Mouse (Mus musculus): ENCODE measurements around the gene Dbt. TPM values are rescaled to one million over a fixed set of nuclear protein-coding genes. Genes with fewer than 3 reads are reported as not detected.

Dbt gene
- polyA plus RNA-seq (2015; fragmentation: Nextera tagmentation; extraction: Ambion mirVana): 20.2 and 22.5 TPM in 2 replicates

GRCm38 (mm10) chr3:116512904-116513716 is at the start of gene Dbt:
Gene Dbt (plus strand): TSS chr3:116513070.
- peak within 1 kb of the TSS; percentile 45; the same call in 1 of the 2 replicates for H3K27ac ChIP-seq (replicated peaks)

DNA sequence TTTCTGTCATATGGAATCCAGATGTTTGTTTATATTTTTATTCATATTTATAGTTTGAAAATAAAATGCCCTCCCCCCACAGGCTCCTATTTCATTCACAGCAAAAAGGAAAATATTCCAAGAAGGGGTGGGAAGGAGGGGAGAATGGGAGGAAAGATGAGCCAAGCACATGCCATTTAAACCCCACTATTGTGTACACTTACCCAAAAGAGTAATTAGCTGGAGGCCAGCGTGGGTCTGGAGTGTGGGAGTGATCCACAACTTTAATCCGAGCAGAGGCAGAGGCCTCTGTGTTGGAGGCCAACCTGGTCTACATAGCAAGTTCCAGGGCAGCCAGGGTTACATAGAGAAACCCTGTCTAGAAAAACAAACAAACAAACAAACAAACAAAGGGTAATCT is 48.6 kb upstream of the Dbt start:
- H3K4me3 ChIP-seq: no peak overlapping the region
- no peak overlapping the region for H3K4me2 ChIP-seq
- no peak overlapping the region for H3K9ac ChIP-seq
- H3K9me3 ChIP-seq: no peaks in the 10 kb centered on the region
- no peaks in the 10 kb centered on the region for H3K27me3 ChIP-seq (replicated peaks)
- H3K27ac ChIP-seq (replicated peaks): no peak overlapping the region
- 63% methylated on average over 2 of the region's 2 CpGs for WGBS
- ATAC-seq (ENCODE audit: extremely low read depth, insufficient number of reproducible peaks, low FRiP score, low TSS enrichment): no peak
- no peaks in the 10 kb centered on the region for H3K4me1 ChIP-seq
- H3K36me3 ChIP-seq: no peaks in the 10 kb centered on the region

More at GRCm38 (mm10) chr3:116512904-116513716, at the start of gene Dbt:
- WGBS: under 1% methylated on average over 36 of the region's 36 CpGs
- peak within 1 kb of the TSS; percentile 79 for H3K9ac ChIP-seq
- peak within 1 kb of the TSS; percentile 73 for H3K4me2 ChIP-seq
- no peaks in the 10 kb centered on the region for H3K27me3 ChIP-seq (replicated peaks)
- peaks cover 5% of the 10 kb centered on the region for H3K36me3 ChIP-seq
- peaks cover 14% of the 10 kb centered on the region for H3K4me1 ChIP-seq
- no peaks in the 10 kb centered on the region for H3K9me3 ChIP-seq
- ATAC-seq (ENCODE audit: extremely low read depth, insufficient number of reproducible peaks, low FRiP score, low TSS enrichment): peak; percentile 81
- peak within 1 kb of the TSS; percentile 59 for H3K4me3 ChIP-seq

DNA sequence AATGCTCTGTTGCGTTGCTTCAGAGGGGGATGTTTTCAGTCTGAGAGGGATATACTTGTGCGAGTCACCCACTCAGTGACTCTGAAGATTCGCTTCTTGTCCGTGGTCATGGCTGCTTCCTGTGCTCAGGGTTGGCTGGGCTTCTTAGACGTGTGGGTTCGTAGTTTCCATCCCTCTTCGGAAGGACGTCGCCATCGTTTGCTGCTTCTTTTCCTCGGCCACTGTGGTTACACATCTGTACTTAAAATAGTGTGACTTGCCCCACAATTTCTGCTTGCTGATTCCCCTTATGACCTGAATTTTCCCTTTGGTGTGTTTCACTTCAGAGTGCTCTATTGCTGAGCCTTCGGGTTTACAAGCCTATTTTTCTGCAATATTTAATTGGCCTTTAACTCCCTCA is 47.2 kb upstream of the Dbt start:
- ATAC-seq (ENCODE audit: extremely low read depth, insufficient number of reproducible peaks, low FRiP score, low TSS enrichment): no peak
- Histone ChIP-seq H3K9me3 (no peaks in the 10 kb centered on the region), H3K4me2 (no peak overlapping the region), H3K36me3 (no peaks in the 10 kb centered on the region), H3K9ac (no peak overlapping the region), H3K27me3 (replicated peaks) (no peaks in the 10 kb centered on the region), H3K27ac (replicated peaks) (no peak overlapping the region), H3K4me3 (no peak overlapping the region), H3K4me1 (no peaks in the 10 kb centered on the region)
- WGBS: 85% methylated on average over 12 of the region's 12 CpGs

- no peak overlapping the region for H3K9ac ChIP-seq
- H3K9me3 ChIP-seq: no peaks in the 10 kb centered on the region
- no peak overlapping the region for H3K27ac ChIP-seq (replicated peaks)
- no peak for ATAC-seq (ENCODE audit: extremely low read depth, insufficient number of reproducible peaks, low FRiP score, low TSS enrichment)
- no peak overlapping the region for H3K4me2 ChIP-seq
- peaks cover 13% of the 10 kb centered on the region; the same call in 1 of the 2 replicates for H3K4me1 ChIP-seq
- H3K27me3 ChIP-seq (replicated peaks): no peaks in the 10 kb centered on the region
- no peak overlapping the region for H3K4me3 ChIP-seq
- no peaks in the 10 kb centered on the region for H3K36me3 ChIP-seq
- WGBS: 61% methylated on average over 11 of the region's 11 CpGs
Observed at GRCm38 (mm10) chr3:116474602-116475001, 38.3 kb upstream of the Dbt start.

- no peaks in the 10 kb centered on the region for H3K27me3 ChIP-seq (replicated peaks)
- H3K9ac ChIP-seq: no peak overlapping the region
- no peak overlapping the region for H3K4me3 ChIP-seq
- H3K4me2 ChIP-seq: no peak overlapping the region
- 36% methylated on average over 5 of the region's 5 CpGs for WGBS
- no peaks in the 10 kb centered on the region for H3K36me3 ChIP-seq
- no peak for ATAC-seq (ENCODE audit: extremely low read depth, insufficient number of reproducible peaks, low FRiP score, low TSS enrichment)
- peaks cover 13% of the 10 kb centered on the region; the same call in 1 of the 2 replicates for H3K4me1 ChIP-seq
- no peak overlapping the region for H3K27ac ChIP-seq (replicated peaks)
- no peaks in the 10 kb centered on the region for H3K9me3 ChIP-seq
Observed at GRCm38 (mm10) chr3:116476686-116477298, 36.1 kb upstream of the Dbt start.

GRCm38 (mm10) chr3:116477351-116477750 is 35.5 kb upstream of the Dbt start:
- no peak overlapping the region for H3K9ac ChIP-seq
- H3K4me2 ChIP-seq: no peak overlapping the region
- H3K4me1 ChIP-seq: peaks cover 13% of the 10 kb centered on the region; the same call in 1 of the 2 replicates
- no peak overlapping the region for H3K4me3 ChIP-seq
- H3K9me3 ChIP-seq: no peaks in the 10 kb centered on the region
- H3K27me3 ChIP-seq (replicated peaks): no peaks in the 10 kb centered on the region
- no peak overlapping the region for H3K27ac ChIP-seq (replicated peaks)
- H3K36me3 ChIP-seq: no peaks in the 10 kb centered on the region
- WGBS: 73% methylated on average over 7 of the region's 7 CpGs
- ATAC-seq (ENCODE audit: extremely low read depth, insufficient number of reproducible peaks, low FRiP score, low TSS enrichment): no peak

- Histone ChIP-seq H3K4me3 (no peak overlapping the region), H3K9ac (no peak overlapping the region), H3K27me3 (replicated peaks) (no peaks in the 10 kb centered on the region), H3K27ac (replicated peaks) (no peak overlapping the region), H3K36me3 (no peaks in the 10 kb centered on the region), H3K4me1 (peaks cover 8% of the 10 kb centered on the region; the same call in 1 of the 2 replicates), H3K4me2 (no peak overlapping the region), H3K9me3 (no peaks in the 10 kb centered on the region)
- no peak for ATAC-seq (ENCODE audit: extremely low read depth, insufficient number of reproducible peaks, low FRiP score, low TSS enrichment)
- 83% methylated on average over 2 of the region's 2 CpGs for WGBS
Observed at GRCm38 (mm10) chr3:116480119-116480518, 32.8 kb upstream of the Dbt start.

GRCm38 (mm10) chr3:116480937-116481336 is 31.9 kb upstream of the Dbt start:
- WGBS: 27% methylated on average over 5 of the region's 5 CpGs
- Histone ChIP-seq H3K4me1 (peaks cover 8% of the 10 kb centered on the region; the same call in 1 of the 2 replicates), H3K9me3 (no peaks in the 10 kb centered on the region), H3K27ac (replicated peaks) (no peak overlapping the region), H3K27me3 (replicated peaks) (no peaks in the 10 kb centered on the region), H3K4me3 (no peak overlapping the region), H3K36me3 (no peaks in the 10 kb centered on the region), H3K4me2 (no peak overlapping the region), H3K9ac (no peak overlapping the region)
- no peak for ATAC-seq (ENCODE audit: extremely low read depth, insufficient number of reproducible peaks, low FRiP score, low TSS enrichment)

GRCm38 (mm10) chr3:116482724-116483123 is 30.1 kb upstream of the Dbt start:
- Histone ChIP-seq H3K36me3 (peaks cover 13% of the 10 kb centered on the region), H3K4me1 (no peaks in the 10 kb centered on the region), H3K4me2 (no peak overlapping the region), H3K9me3 (no peaks in the 10 kb centered on the region), H3K4me3 (no peak overlapping the region), H3K27ac (replicated peaks) (no peak overlapping the region), H3K27me3 (replicated peaks) (no peaks in the 10 kb centered on the region), H3K9ac (no peak overlapping the region)
- no peak for ATAC-seq (ENCODE audit: extremely low read depth, insufficient number of reproducible peaks, low FRiP score, low TSS enrichment)
- WGBS: 74% methylated on average over 3 of the region's 3 CpGs

DNA sequence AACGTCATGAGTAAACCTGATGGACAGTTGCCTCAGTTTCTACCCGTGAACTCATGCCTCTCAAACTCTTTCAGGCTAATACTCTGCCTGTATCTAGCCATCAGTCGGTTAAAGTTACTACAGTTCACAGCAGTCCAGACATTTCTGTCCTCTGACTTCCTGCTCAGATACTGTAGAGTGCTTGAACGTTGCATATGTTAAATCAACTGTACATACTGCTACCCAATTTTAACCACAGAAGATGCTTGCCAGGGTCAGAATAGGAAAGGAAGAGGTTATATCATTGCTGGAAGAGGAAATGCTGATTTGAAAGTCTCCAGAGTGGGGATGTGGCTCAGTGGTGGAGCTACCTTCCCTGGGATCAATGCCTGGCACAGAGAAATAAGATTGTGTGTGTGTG is 29.6 kb upstream of the Dbt start:
- WGBS: 65% methylated on average over 4 of the region's 4 CpGs
- no peaks in the 10 kb centered on the region for H3K9me3 ChIP-seq
- no peaks in the 10 kb centered on the region for H3K4me1 ChIP-seq
- no peak overlapping the region for H3K4me3 ChIP-seq
- no peak overlapping the region for H3K27ac ChIP-seq (replicated peaks)
- peaks cover 19% of the 10 kb centered on the region for H3K36me3 ChIP-seq
- ATAC-seq (ENCODE audit: extremely low read depth, insufficient number of reproducible peaks, low FRiP score, low TSS enrichment): no peak
- H3K9ac ChIP-seq: no peak overlapping the region
- H3K4me2 ChIP-seq: no peak overlapping the region
- H3K27me3 ChIP-seq (replicated peaks): no peaks in the 10 kb centered on the region

- 94% methylated on average over 5 of the region's 5 CpGs for WGBS
- H3K27ac ChIP-seq (replicated peaks): no peak overlapping the region
- no peak for ATAC-seq (ENCODE audit: extremely low read depth, insufficient number of reproducible peaks, low FRiP score, low TSS enrichment)
- H3K9ac ChIP-seq: no peak overlapping the region
- H3K36me3 ChIP-seq: peaks cover 91% of the 10 kb centered on the region
- H3K4me3 ChIP-seq: no peak overlapping the region
- H3K27me3 ChIP-seq (replicated peaks): no peaks in the 10 kb centered on the region
- no peaks in the 10 kb centered on the region for H3K4me1 ChIP-seq
- H3K9me3 ChIP-seq: no peaks in the 10 kb centered on the region
- H3K4me2 ChIP-seq: no peak overlapping the region
Observed at GRCm38 (mm10) chr3:116490920-116491319, 21.9 kb upstream of the Dbt start.

Data from heart, embryonic 13.5 days (tissue).